Mouse (Mus musculus) liver (tissue): ENCODE data around the gene Adgrg2.

Experiments
- DNase-seq: peaks from one replicate; pipeline ENCODE4 v3.0.0-alpha.2; 2020; ENCODE audit warnings: mixed read lengths

Adgrg2 gene

DNA sequence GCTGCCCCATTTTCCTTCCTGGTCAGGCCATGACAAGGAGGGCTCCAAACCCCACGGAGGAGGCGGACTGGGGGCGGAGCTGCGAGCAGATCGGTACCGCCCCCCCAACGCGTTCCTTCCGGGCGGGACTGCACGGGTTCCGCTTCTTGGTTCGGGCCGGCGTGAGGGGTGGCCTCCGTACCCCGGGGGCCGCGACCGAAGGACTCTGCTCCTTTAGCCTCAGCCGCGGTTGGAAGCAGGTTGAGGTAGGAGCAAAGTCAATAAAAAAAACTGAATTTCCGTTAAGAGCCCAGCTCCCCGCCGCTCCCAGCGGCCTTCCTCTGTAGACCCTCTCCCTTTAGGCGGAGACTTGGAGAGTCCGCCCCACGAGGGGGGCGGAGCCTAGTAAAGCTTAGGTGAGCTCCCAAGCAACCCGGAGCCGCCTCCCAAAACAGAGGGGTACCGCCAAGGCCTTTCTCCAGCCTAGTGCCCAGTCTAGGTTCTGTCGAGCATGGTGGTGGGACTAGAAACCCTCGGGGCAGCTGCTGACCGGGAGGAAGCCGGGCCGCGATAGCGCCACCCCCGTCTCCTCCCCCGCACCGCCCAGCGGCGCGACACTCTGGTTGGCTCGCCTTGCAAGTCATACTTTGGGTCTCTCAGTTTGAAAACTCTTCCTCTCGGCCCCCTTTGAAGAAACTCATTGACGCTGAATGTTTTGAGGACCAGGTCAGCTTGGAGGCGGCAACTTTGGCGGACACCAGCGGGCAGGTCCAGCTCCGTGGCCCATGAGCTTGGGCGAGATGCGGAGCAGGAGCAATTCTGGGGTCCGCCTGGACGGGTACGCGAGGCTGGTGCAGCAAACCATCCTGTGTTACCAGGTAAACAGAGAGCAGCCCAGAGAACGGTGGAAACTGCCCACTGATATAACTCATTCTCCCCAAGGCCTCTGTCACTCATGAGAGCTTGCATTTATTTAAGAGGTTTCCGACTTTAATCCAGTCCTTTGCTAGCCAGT lies 111.9 kb downstream of the Adgrg2 start, which contains the start of gene Phka2:
Gene Phka2, plus strand, starts transcription at position 119 of the 994 bp plus-strand sequence.
- DNase-seq = peak; percentile 88

DNA sequence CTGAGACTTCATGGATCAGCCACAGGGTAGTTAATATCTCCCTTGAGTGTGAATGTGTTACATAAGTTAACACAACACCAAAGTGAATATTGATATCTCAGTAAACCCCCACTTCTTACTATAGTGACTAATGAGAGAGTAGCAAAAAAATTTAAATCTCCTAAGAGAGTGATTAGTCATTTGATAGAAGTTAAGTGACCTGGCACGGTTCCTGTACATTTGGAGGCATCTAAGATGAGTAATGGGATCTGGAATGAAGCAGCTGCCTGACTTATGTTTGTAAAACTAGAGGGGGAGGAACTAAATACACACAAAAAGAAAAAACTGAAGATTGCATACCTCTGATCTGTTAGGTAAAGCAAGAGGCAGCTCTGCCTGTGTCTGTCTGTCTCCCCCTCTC lies 118.6 kb downstream of the Adgrg2 start:
- DNase-seq = no peak

DNA sequence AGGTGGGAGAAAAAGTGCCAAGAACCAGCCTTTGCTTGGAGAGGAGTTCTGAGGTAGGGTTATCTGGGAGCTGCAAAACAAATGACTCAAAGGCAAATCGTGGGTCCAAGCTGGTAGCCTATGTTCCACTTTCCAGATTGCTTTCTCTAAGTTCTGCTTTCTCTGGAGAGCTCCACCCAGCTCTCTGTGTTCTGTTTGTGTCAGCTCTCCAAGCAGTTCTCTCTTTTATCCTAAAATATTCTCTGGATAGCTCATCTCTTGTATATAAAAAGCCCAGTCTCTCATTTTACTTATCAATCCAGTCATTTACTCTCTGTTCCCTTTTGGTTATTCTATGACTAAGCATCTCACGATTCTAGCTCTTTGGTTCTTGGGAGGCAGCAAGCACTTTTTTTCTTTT lies 119.7 kb downstream of the Adgrg2 start:
- no peak for DNase-seq

DNA sequence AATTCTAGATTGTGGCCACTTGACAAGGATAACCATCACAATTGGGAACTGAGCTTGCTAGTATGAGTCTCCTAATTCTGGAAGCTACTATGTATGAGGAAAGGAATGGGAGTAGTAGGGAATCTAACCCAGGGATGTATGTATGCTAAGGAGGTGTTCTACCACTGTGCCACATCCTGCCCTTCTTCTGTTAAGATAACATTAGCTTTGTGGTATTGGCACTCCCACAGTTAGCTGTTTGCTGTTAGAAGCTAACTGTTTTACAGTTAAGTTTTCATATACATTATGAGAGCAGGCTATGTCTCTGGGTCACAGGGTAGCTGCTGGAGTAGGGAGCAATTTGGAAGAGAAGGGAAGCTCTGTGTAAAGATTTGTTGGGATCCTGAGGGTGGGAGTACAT lies 125.5 kb downstream of the Adgrg2 start:
- DNase-seq = no peak

DNA sequence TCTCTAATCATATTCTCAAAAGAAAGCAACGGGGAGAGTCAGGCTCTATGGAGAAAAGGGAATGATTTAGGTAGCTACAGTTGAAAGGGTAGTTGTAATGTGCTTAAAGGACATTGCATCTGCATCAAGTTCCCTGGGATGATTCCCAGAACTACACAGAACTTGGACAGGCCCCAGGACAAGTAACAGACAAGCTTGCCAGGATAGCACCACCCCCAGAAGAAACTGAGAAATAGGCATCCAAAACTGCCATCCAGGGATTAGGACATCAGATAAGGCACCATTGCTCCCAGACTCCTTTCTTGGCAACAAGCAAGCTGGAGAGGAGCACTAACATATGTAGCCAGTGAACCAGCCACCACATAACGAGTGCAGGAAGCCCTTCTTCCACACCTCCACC lies 152.3 kb downstream of the Adgrg2 start:
- no peak for DNase-seq
